Mouse (Mus musculus) urinary bladder, postnatal 4 days (tissue): Measurements from ENCODE around the gene Mlst8.
A peak's percentile ranks its signal among the peaks of the same experiment; 100 is the strongest.

Source experiments
- DNase-seq, 2 experiments: peaks; one replicate each; pipeline ENCODE4 v3.0.0; 2021 to 2022; ENCODE audit warnings: low spot score in 2 of 2

Mlst8 gene

DNA sequence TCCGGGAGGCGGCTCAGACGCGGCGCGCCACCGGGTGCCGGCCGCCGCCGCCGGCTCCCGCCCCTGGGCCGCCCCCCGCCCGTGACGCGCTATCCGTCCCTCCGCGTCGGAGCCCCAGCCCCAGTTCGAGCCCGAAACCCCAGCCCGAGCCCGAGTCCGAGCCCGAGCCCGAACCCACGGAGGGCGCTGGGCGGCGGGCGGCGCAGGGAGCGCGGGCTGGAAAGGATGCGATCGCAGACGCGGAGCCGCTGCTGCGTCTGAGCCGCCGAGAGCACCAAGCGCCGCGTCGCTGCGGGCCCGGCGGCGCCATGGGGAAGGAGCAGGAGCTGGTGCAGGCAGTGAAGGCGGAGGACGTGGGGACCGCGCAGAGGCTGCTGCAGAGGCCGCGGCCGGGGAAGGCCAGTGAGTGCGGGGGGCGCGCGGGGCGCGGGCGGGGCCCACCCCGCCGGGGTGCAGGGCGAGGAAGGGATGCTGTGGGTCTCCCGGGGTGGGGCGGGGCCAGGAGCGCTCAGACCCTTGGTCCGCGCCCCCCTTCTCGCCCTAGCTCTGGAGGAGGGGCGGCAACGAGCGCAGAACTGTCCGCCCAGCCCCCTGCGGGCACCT lies 9.9 kb upstream of the Mlst8 start:
- no peak for DNase-seq

GRCm38 (mm10) chr17:24488186-24488661 lies 9.3 kb upstream of the Mlst8 start, which contains the start of gene Caskin1:
Caskin1 (plus strand) TSS chr17:24488601.
- no peak for DNase-seq

GRCm38 (mm10) chr17:24485090-24485860 lies 6.4 kb upstream of the Mlst8 start:
- no peak for DNase-seq

DNA sequence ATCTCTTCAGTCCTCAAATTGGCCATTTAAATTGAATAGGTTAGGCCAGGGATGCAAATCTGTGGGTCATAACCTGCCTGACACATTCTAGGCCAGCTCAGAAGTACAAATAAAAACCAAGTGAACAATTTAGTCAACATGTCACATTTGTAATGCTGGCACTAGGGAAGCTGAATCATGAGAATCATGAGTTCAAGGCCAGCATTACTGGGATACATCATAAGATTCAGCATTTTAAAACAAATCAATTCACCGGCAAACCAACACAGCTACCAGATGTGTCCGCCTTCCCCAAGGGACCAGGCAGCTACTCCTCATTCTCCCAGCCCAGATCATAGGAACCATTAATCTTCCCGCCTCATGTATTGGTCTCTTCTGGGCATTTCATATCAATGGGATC lies 4.6 kb upstream of the Mlst8 start:
- no peak for DNase-seq

DNA sequence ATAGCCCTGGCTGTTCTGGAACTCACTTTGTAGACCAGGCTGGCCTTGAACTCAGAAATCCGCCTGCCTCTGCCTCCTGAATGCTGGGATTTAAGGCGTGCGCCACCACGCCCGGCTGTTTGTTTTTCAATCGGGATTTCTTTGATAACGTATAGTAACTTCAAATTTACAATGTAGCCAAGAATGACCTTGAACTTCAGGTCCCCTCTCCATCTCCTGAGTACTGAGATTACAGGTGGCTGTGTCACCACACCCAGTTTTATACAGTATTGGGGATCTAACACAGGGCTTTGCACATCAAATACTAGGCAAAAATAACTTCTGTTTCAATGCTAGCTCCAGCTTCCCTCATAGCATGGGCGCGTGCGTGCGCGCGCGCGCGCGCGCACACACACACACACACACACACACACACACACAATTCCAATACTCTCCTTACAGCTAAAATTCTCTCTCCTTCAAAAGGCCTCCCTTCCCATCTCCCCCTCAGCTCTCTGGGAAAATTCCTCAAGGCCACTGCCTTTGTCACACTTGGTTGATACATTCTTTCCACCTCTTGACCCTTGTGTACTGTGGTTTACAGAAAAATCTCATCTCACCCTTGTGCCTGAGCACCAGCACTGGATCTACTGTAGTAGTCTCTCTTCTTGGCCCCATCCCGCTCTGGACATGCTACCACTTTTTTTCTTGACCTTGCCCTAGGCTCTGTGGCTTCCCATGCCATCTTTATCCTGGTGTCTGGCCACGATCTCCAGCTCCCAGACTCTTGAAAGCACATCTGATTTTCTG lies 2.3 kb upstream of the Mlst8 start:
- DNase-seq: no peak

DNA sequence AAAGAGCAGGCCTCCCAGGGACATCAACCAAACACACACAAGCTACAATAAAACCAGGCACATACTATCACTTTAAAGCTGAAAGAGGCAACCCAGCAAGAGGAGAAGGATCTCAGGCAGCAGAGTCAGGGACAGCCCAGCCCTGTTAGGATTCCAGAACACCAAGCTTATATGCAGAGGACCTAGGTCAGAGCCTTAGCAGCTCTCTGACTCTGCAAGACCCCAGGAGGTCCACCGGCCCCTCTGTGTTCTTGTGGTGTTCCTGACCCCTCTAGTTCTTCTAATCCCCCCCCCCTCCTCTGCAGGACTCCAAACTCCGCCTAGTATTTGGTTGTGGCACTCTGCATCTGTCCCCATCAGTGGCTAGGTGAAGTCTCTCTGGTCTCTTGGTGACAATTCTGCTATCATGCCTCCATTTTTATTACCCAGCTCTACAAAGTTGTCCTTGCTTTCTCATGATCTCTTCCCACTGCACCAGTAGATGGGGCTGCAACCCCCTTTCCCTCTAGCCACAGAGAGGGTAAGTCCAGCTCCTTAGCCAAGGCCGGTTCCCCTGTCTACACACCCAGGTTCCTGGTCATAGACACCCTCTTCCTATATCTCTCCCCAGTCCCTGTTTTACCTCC lies 1.4 kb upstream of the Mlst8 start:
- DNase-seq: no peak

DNA sequence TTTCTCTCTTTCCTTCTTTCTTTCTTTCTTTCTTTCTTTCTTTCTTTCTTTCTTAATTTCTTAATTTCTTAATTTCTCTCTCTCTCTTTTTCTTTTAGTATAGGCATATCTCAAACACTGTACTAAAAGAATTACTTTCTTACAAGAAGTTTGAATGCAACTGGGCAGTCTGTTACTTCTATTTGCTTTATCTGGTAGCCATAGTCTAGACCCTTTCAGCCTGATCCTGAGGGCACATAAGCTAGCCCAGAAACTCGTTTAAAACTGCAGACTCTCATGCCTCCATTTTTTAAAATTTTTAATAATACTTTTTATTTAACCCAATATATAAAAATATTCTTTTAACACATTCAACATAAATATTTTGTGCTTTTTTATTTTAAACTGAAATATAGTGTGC lies 553 bp upstream of the Mlst8 start:
- no peak for DNase-seq

DNA sequence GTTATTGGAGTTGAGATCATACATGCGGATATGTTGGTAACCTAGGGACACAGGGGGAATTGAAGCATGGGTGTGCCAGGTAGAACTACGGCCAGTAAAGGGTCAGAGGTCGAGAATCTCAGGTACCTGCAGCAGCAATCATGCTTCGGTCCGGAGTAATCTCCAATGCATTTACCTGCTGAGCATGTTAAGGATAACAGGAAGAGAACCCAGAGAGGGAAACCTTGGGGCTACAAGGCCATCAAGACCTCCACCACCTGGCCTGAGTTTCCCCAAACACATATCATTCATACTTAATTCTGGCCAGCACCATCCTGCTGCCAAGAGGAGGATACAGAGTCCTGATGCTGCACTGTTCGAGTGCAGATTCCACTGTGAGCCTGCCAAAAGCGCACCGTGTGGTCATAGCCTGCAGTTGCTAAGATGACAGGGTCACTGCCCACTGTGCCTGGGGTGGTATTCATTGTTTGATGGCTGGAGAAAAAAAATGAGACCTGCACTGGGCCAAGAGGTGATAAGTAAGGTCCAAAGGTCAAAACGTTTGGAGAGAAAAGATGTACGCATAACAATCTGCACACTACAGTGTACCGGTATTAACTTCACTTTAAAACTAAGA lies 785 bp downstream of the Mlst8 start:
- no peak for DNase-seq

- DNase-seq: no peak
Measured at GRCm38 (mm10) chr17:24477053-24477984, 1.6 kb downstream of the Mlst8 start.

- no peak for DNase-seq
Measured at GRCm38 (mm10) chr17:24476022-24476776, 2.7 kb downstream of the Mlst8 start.

DNA sequence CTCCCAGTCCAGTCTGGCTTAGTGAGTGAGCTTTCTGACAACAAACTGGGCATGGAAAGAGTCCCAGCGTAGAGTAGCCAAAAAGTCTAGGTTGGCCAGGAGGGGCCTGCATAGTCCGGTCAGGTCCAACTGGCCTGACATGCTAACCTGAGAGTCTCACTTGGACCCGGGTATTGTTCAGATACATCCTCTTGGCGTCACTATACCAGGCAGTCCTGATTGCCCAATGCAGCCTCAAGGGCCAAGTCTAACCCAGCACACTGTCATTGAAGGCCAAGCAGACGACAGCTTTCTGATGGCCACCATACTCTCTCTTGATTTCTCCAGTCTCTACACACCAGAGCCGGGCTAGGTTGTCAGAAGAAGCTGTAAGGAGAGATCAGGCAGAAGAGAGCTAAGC lies 3.3 kb downstream of the Mlst8 start:
- DNase-seq: no peak

DNA sequence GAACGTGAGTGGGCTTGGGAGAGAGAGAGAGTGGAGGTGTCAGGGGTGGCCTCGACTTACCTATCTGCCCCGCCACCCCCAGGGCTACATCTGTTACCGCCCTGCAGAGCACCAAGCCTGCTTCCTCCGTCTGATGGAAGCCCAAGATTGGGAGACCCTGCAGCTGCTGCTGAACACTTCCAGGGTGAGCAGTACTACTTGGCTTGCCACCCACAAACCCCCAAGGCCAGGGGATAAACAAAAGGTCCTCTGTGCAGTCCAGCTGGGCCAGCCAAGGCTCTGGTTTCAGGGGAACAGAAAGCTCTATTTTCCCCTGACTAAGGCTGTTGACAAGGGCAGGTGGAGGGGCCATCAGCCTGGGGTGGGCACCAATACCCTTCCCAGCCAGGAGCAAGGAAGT lies 4.3 kb downstream of the Mlst8 start:
- DNase-seq: no peak

GRCm38 (mm10) chr17:24473612-24474275 lies 5.1 kb downstream of the Mlst8 start, which contains the start of gene Bricd5:
Bricd5 (plus strand) TSS chr17:24473884.
- no peak for DNase-seq

DNA sequence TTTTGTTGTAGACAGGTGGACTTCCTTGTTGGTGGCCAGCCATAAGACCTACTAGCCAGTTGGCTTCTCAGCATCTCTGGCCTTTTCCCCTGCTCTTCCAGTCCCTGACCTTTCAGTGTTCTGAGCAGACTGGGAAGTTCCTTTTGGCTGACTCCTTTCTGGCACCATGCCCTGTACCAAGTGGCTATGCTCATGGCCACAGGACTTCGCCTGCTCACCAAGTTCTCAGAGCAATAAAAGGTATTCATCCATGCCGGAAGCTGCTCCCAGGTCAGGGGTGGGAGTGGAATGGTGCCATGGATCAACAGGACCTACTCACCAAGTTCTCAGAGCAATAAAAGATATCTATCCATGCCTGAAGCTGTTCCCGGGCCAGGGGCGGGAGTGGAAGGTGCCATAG lies 6.4 kb downstream of the Mlst8 start:
- DNase-seq: no peak

GRCm38 (mm10) chr17:24470701-24471527 lies 8.0 kb downstream of the Mlst8 start:
- peak in 1 of 2 experiments; percentile 37 for DNase-seq

- peak; percentile 98 for DNase-seq
Measured at GRCm38 (mm10) chr17:24469910-24470602, 8.8 kb downstream of the Mlst8 start, which contains the start of the genes E4f1 and Pgp. E4f1 (minus strand) TSS chr17:24470313. Pgp (plus strand) TSS chr17:24470392.

GRCm38 (mm10) chr17:24469336-24469909 lies 9.5 kb downstream of the Mlst8 start:
- DNase-seq: no peak
